Mouse (Mus musculus) midbrain, embryonic 13.5 days (tissue): ENCODE data around the gene Psen2. TPM values are rescaled to one million over a fixed set of nuclear protein-coding genes. Genes with fewer than 3 reads are reported as not detected.

Source experiments
- ATAC-seq: fragments of 200-750 bp; cut with Nextera tagmentation; 2 replicates; pipeline ENCODE4 v1.8.0; 2017; ENCODE audit warnings: mild to moderate bottlenecking, moderate TSS enrichment, moderate library complexity
- H3K27ac ChIP-seq: fragments of 300-500 bp; sonication (generic); 2 replicates; pipeline ENCODE4 v1.5.1; 2015; ENCODE audit warnings: inconsistent platforms, mild to moderate bottlenecking, moderate library complexity
- H3K27me3 ChIP-seq: fragments of 300-500 bp; sonication (generic); 2 replicates; pipeline ENCODE4 v1.6.1; 2015; ENCODE audit warnings: mild to moderate bottlenecking, inconsistent platforms
- H3K36me3 ChIP-seq: fragments of 300-500 bp; sonication (generic); 2 replicates; pipeline ENCODE4 v1.6.1; 2015; ENCODE audit warnings: mild to moderate bottlenecking, inconsistent platforms
- H3K4me1 ChIP-seq: fragments of 300-500 bp; sonication (generic); replicated peaks from 2 replicates; pipeline ENCODE4 v1.6.1; 2015; ENCODE audit warnings: inconsistent platforms
- H3K4me2 ChIP-seq: fragments of 300-500 bp; sonication (generic); replicated peaks from 2 replicates; pipeline ENCODE4 v1.6.1; 2015; ENCODE audit warnings: moderate library complexity, mild to moderate bottlenecking, inconsistent platforms
- H3K4me3 ChIP-seq: fragments of 300-500 bp; sonication (generic); replicated peaks from 2 replicates; pipeline ENCODE4 v1.5.1; 2015; ENCODE audit warnings: mild to moderate bottlenecking, inconsistent platforms
- H3K9ac ChIP-seq: fragments of 300-500 bp; sonication (generic); replicated peaks from 2 replicates; pipeline ENCODE4 v1.6.1; 2015; ENCODE audit warnings: mild to moderate bottlenecking, inconsistent platforms
- H3K9me3 ChIP-seq: fragments of 300-500 bp; sonication (generic); 2 replicates; pipeline ENCODE4 v1.6.1; 2016; ENCODE audit warnings: mild to moderate bottlenecking, inconsistent platforms
- WGBS: fragments of 180-500 bp; shearing (Covaris S2); methylation state at CpG from one replicate; pipeline ENCODE4 v1.1.7; 2015; 5-methylcytosine and 5-hydroxymethylcytosine counted together
- polyA plus RNA-seq: library from polyadenylated mRNA; unstranded; fragments of >200 nt; fragmentation: Nextera tagmentation; extraction: Ambion mirVana; gene quantifications from 2 replicates; pipeline ENCODE4 v1.2.1, GENCODE M21; 2015

Gene Psen2
- polyA plus RNA-seq, 1 experiment from 2014 or later = 10.7 TPM

DNA sequence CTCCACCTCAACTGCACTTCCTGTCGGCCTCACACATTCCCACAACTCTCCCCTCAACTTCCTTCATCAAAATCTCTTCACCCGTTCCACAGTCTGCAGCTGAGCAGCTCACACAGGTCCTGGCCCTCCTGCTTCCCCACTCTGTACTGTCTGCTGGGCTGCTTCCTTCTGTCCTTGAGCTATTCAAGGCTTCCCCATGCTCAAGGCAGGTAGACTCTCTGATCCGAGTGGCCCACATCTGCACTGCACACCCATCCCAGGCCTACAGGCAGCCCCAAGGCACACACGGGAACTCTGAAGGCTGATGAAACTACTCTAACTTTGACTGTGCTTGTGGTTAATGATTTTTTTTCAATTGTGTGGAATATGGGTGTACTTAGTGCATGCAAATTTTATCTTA, 70.4 kb downstream of the Psen2 start:
- no peak overlapping the region for H3K4me3 ChIP-seq
- ATAC-seq = no peak
- H3K36me3 ChIP-seq = no peaks in the 10 kb centered on the region
- no peak overlapping the region for H3K9ac ChIP-seq
- no peak overlapping the region for H3K4me2 ChIP-seq
- H3K9me3 ChIP-seq = no peaks in the 10 kb centered on the region
- peaks cover 16% of the 10 kb centered on the region for H3K27me3 ChIP-seq
- no peak overlapping the region for H3K27ac ChIP-seq
- 57% methylated on average over 4 of the region's 4 CpGs for WGBS
- H3K4me1 ChIP-seq = peaks cover 12% of the 10 kb centered on the region

DNA sequence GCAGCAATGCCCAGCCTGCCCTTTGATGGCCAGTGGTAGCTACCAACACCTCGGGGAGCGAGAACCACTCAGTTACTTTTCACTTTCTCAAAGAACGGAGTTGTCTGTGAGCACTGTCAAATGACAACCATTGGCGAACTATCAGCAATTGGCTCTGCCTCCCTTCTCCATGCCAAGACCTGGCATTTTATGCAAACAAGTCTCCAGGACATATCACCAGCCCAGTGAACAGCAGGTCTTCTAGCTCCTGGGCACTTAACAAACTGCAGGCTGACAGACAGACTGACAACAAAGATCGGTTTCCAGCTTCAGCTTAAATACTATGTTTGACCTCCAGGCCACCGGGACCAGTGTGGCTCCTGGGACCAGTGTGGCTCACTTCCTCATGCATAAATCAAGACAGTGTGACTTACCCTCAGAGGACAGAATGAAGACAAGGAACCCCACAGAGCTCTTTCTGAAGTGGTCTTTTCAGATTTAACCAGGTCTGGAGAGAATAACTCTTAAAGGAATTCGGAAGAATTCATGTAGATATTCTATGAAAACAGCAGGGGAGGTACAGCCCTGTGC, 71.5 kb downstream of the Psen2 start:
- ATAC-seq = no peak
- H3K9me3 ChIP-seq = no peaks in the 10 kb centered on the region
- H3K4me3 ChIP-seq = no peak overlapping the region
- no peak overlapping the region for H3K4me2 ChIP-seq
- no peak overlapping the region for H3K9ac ChIP-seq
- 74% methylated on average over 7 of the region's 7 CpGs for WGBS
- H3K4me1 ChIP-seq = peaks cover 12% of the 10 kb centered on the region
- H3K27me3 ChIP-seq = peaks cover 16% of the 10 kb centered on the region
- H3K27ac ChIP-seq = no peak overlapping the region
- no peaks in the 10 kb centered on the region for H3K36me3 ChIP-seq

DNA sequence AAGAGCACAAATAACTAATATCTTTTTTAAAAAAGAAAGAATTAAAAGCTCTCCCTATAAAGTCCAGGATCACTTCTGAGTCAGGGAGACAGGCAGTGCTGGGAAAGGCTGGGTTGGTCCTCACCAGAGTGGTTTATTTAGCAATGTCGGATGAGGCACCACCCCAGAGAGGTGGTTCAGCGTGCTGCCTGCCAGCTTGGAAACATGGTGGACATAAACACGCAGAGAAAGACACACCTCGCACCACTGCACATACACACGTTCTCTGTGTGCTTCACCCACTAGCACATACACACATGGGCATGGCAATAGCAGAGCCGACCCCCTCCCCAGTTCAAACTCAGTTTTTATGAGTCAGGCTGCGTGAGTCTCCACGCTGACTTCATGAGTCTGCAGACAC, 72.1 kb downstream of the Psen2 start:
- Histone ChIP-seq H3K4me2 (no peak overlapping the region), H3K27ac (no peak overlapping the region), H3K9ac (no peak overlapping the region), H3K4me3 (no peak overlapping the region), H3K27me3 (peaks cover 16% of the 10 kb centered on the region), H3K9me3 (no peaks in the 10 kb centered on the region), H3K36me3 (no peaks in the 10 kb centered on the region), H3K4me1 (peaks cover 8% of the 10 kb centered on the region)
- no peak for ATAC-seq
- 86% methylated on average over 8 of the region's 8 CpGs for WGBS

DNA sequence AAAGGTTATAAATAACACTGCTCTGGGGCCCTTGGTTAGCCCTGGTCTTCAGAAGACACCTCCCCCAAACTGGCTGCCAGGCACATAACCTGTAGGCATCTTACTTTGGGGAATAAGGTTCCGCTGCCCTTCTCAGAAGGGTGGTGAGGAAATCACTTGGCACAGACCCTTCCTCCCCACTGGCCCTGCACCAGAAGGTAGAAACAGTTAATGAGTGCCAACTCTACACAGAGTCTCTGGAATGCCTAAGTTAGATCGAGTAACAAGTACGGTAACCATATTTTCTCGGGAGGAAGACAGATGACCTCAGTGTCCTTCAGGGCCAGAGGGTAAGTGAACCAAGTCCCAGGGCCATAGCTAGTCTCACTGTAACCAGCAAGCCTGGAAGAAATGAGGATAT, 74.3 kb downstream of the Psen2 start:
- no peak overlapping the region for H3K9ac ChIP-seq
- no peak overlapping the region for H3K4me2 ChIP-seq
- no peak for ATAC-seq
- peaks cover 5% of the 10 kb centered on the region for H3K27me3 ChIP-seq
- no peak overlapping the region for H3K27ac ChIP-seq
- H3K4me1 ChIP-seq = no peaks in the 10 kb centered on the region
- H3K4me3 ChIP-seq = no peak overlapping the region
- 90% methylated on average over 4 of the region's 4 CpGs for WGBS
- no peaks in the 10 kb centered on the region for H3K9me3 ChIP-seq
- no peaks in the 10 kb centered on the region for H3K36me3 ChIP-seq

DNA sequence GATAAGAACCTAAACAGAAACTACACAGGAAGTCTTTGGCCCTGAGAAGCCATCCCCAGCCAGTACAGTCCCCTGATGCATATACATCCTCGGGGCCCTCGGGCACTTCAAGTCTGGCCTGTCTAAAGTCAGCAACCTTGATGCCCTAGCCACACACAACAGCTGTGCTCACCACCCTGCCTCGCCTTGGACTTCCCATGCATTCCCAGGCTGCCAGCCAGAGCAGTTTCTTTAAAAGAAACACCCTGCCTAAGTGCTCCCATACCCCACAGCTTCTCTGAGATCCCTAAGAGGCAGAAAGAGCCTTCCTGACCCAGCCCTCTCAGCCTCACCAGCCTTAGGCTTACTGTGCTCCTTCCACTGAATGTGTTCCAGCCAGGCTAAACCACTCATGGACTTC, 76.9 kb downstream of the Psen2 start:
- no peak for ATAC-seq
- H3K4me1 ChIP-seq = no peaks in the 10 kb centered on the region

DNA sequence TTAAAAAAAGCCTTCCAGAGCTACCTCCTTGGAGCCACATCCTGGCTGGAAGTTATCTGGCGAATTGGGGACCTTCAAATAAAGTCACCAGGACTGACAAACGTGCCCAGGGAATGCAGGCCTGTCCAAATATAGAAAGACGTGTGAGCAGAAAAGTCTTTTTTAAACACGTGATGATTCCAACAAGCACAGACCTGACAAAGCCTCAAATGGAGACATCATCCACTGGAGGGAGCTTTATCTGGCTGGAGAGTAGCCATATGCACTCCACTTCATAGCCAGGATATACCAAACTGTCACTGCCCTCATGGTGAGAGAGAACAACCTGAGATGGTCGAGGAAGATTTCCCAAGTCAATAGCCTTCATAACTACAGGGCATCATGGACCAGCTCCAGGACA, 77.4 kb downstream of the Psen2 start:
- Histone ChIP-seq H3K4me1 (no peaks in the 10 kb centered on the region), H3K27me3 (no peaks in the 10 kb centered on the region), H3K4me2 (no peak overlapping the region), H3K4me3 (no peak overlapping the region), H3K27ac (no peak overlapping the region), H3K9ac (no peak overlapping the region), H3K36me3 (no peaks in the 10 kb centered on the region), H3K9me3 (no peaks in the 10 kb centered on the region)
- no peak for ATAC-seq
- WGBS = 63% methylated on average over 5 of the region's 5 CpGs

More for the DNA sequence above, 76.9 kb downstream of the Psen2 start:
- no peaks in the 10 kb centered on the region for H3K9me3 ChIP-seq
- H3K9ac ChIP-seq = no peak overlapping the region
- WGBS = 76% methylated on average over 3 of the region's 3 CpGs
- H3K36me3 ChIP-seq = no peaks in the 10 kb centered on the region
- no peaks in the 10 kb centered on the region for H3K27me3 ChIP-seq
- no peak overlapping the region for H3K4me3 ChIP-seq
- H3K4me2 ChIP-seq = no peak overlapping the region
- H3K27ac ChIP-seq = no peak overlapping the region

DNA sequence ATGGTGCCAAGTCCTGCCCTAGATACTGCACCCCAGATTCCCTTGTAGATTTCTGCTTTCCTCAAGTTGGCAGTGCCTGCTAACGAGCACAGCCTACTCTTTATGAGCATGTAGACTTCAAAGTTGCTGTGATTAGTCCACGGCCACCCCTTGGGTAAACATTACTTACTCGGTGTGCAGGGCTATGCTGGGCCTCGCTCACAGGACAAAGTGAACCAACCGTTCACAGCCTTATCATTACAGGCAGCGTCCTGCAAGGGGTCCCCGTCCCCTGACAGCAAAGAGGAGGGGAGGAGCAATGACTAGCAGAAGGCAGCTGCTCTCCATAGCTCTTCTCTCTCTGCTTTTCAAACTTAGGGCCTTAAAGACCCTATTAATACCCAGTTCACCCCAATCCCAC, 78.5 kb downstream of the Psen2 start:
- no peaks in the 10 kb centered on the region for H3K27me3 ChIP-seq
- no peak overlapping the region for H3K4me3 ChIP-seq
- no peaks in the 10 kb centered on the region for H3K9me3 ChIP-seq
- no peak for ATAC-seq
- no peaks in the 10 kb centered on the region for H3K4me1 ChIP-seq
- H3K4me2 ChIP-seq = no peak overlapping the region
- H3K27ac ChIP-seq = no peak overlapping the region
- no peaks in the 10 kb centered on the region for H3K36me3 ChIP-seq
- WGBS = 63% methylated on average over 7 of the region's 7 CpGs
- no peak overlapping the region for H3K9ac ChIP-seq

DNA sequence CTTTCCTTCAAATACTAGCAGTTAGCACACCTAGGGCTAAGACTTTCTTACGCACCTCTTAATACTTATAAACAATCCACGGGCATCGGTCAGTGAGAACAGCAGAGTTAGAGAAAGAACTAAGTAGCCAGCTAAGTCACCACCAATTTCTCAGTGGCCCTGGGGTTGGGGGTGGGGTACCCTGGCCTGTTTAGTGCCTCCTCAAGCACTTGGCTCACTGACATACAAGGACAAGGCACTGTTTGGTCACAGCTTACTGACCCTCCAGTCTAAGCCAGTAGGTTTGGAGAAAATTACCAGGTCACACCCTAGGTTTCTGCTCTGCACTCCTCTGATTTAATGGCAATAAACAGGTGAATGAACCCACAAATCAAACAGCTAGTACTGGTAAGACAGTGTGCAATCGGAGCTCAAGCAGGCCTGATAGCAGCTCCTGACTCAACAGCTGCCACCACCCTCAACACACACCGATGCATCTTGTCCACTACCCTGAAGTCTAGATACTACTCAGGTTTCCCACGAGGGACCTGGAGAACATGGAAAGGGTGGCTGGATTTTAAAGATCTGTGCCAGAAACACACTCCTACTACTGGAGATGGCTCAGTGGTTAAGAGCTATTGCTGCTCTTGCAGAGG, 79.6 kb downstream of the Psen2 start:
- 88% methylated on average over 6 of the region's 6 CpGs for WGBS
- ATAC-seq = no peak

DNA sequence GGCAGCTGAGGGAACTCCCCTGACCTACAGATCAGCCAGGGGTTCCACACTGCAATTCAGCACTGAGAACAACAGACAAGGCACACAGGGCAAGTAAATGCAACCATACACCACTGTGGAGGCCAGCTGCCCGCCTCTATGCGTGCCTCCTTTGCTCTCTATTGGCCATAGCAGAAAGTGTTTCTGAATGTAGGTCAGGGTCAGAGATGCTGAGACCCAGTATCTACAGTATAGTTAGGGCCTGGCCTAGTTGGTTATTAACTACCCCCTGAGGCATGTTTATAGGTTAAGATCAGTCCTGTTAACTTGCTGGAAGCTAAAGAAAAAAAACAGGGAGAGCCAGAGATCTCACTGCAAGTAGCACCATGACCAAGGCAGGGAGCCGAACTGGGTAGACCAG, 80.5 kb downstream of the Psen2 start:
- H3K9ac ChIP-seq = no peak overlapping the region
- H3K27ac ChIP-seq = no peak overlapping the region
- no peaks in the 10 kb centered on the region for H3K9me3 ChIP-seq
- no peaks in the 10 kb centered on the region for H3K4me1 ChIP-seq
- 79% methylated on average over 3 of the region's 3 CpGs for WGBS
- no peaks in the 10 kb centered on the region for H3K27me3 ChIP-seq
- no peak for ATAC-seq
- no peak overlapping the region for H3K4me2 ChIP-seq
- H3K4me3 ChIP-seq = no peak overlapping the region
- H3K36me3 ChIP-seq = no peaks in the 10 kb centered on the region

More for the DNA sequence above, 79.6 kb downstream of the Psen2 start:
- Histone ChIP-seq H3K4me3 (no peak overlapping the region), H3K4me2 (no peak overlapping the region), H3K27me3 (no peaks in the 10 kb centered on the region), H3K4me1 (no peaks in the 10 kb centered on the region), H3K27ac (no peak overlapping the region), H3K9ac (no peak overlapping the region), H3K9me3 (no peaks in the 10 kb centered on the region), H3K36me3 (no peaks in the 10 kb centered on the region)

DNA sequence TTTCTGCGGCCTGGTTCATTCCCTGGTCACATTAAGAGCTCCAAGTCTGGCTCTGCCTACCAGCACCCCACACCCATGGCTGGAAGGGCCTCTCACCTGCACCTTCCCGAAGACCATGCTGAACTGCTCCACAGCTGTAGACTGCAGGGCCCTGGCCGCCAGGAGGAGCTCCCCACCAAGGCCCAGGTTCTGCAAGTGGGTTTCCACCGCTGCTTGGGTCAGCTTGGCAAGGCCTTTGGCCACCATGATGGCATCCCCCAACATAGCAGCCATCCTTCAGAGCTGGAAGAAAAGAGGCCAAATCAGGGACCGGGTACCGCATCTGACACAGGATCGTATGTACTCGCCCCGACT, 81.3 kb downstream of the Psen2 start:
- Histone ChIP-seq H3K27ac (no peak overlapping the region), H3K4me1 (no peaks in the 10 kb centered on the region), H3K27me3 (no peaks in the 10 kb centered on the region), H3K36me3 (no peaks in the 10 kb centered on the region), H3K4me3 (no peak overlapping the region), H3K9ac (no peak overlapping the region), H3K4me2 (no peak overlapping the region), H3K9me3 (no peaks in the 10 kb centered on the region)
- 86% methylated on average over 9 of the region's 9 CpGs for WGBS
- ATAC-seq = no peak

DNA sequence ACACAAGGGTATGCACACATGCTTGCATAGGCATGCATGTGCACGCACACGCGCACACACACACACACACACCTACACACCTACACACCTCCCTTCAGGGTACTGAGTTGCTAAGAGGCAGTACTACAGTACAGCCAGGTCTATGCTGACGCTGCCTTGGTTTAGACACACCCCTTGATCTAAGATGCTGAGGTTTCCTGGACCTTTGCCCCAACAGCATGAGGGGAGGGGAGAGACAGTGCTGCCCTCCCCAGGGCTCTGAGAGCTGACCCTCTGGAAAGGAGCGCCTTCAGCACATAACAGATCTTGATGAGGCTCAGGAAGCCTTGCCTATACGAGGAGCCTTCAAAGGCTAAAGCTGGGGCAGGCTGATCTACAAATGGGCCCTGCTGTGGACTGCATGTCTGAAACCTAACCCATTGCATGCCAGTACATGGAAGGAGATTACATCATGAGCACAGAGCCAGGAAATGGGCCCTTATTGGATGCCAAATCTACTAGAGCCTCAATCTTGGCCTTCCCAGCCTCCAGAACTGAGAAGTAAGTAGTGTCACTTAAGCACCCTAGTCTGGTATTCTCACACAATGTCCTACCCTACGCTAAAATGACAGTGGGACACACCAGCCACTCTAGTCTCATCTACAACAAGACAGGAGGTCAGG, 81.8 kb downstream of the Psen2 start:
- Histone ChIP-seq H3K36me3 (no peaks in the 10 kb centered on the region), H3K27me3 (no peaks in the 10 kb centered on the region), H3K9me3 (no peaks in the 10 kb centered on the region), H3K4me3 (no peak overlapping the region), H3K27ac (no peak overlapping the region), H3K4me2 (no peak overlapping the region), H3K4me1 (no peaks in the 10 kb centered on the region), H3K9ac (no peak overlapping the region)
- ATAC-seq = no peak
- 87% methylated on average over 7 of the region's 7 CpGs for WGBS

DNA sequence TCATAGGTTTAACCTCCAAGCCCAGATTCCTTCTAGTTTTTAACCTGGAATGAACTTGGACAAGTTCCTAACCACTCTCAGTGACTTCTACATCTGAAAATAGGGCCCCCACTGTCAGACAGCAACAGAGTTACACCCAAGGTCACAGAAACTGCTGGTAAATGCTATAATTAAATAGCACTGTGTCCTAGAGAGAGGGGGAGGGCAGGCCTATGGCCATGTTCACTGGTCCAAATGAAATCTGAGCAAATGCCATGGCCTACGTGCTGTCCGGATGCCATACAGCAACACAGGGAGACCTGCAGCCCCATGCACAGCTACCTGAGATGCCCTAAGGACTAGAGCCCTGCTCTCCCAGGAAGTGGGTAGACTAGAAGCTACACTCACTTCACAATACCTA, 83.4 kb downstream of the Psen2 start:
- H3K36me3 ChIP-seq = no peaks in the 10 kb centered on the region

DNA sequence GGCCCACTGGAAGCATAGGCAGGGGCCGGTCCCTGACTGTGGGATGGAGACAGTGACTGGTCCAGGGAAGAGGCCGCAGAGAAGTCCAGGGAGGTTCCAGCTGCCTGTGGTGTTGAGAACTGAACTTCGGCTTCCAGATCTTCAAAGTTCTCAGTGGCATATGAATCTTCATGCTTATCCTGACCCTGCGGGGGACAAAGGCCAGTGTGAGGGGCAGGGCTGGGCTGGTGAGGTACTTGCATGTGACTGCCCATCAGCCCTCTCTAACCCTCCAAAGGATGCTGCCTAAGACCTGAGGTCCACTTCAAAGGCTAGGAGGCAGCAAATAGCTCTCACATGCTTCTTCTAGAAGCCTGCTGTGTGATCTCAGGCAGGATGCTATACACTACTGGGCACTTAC, 84.1 kb downstream of the Psen2 start:
- H3K4me2 ChIP-seq = no peak overlapping the region
- no peak for ATAC-seq
- H3K4me3 ChIP-seq = no peak overlapping the region
- H3K9ac ChIP-seq = no peak overlapping the region
- no peak overlapping the region for H3K27ac ChIP-seq
- H3K36me3 ChIP-seq = no peaks in the 10 kb centered on the region
- H3K9me3 ChIP-seq = no peaks in the 10 kb centered on the region
- WGBS = 97% methylated on average over 4 of the region's 4 CpGs
- H3K4me1 ChIP-seq = no peaks in the 10 kb centered on the region
- H3K27me3 ChIP-seq = no peaks in the 10 kb centered on the region

More for the DNA sequence above, 83.4 kb downstream of the Psen2 start:
- H3K4me1 ChIP-seq = no peaks in the 10 kb centered on the region
- H3K9me3 ChIP-seq = no peaks in the 10 kb centered on the region
- H3K4me2 ChIP-seq = no peak overlapping the region
- no peak overlapping the region for H3K9ac ChIP-seq
- WGBS = 90% methylated on average over 2 of the region's 2 CpGs
- no peak overlapping the region for H3K27ac ChIP-seq
- H3K27me3 ChIP-seq = no peaks in the 10 kb centered on the region
- no peak overlapping the region for H3K4me3 ChIP-seq
- no peak for ATAC-seq
